Mouse (Mus musculus) hindbrain, embryonic 15.5 days (tissue): ENCODE results near the gene 2610507B11Rik. TPM values are rescaled to one million over a fixed set of nuclear protein-coding genes. Genes with fewer than 3 reads are reported as not detected.

Source experiments
- ATAC-seq: fragments of 200-750 bp; cut with Nextera tagmentation; 2 replicates; pipeline ENCODE4 v1.8.0; 2017; ENCODE audit warnings: low read depth, moderate number of reproducible peaks, moderate TSS enrichment; ENCODE audit not compliant: low FRiP score
- H3K27ac ChIP-seq: fragments of 300-500 bp; sonication (generic); replicated peaks from 2 replicates; pipeline ENCODE4 v1.5.1; 2015; ENCODE audit warnings: mild to moderate bottlenecking, inconsistent platforms
- H3K27me3 ChIP-seq: fragments of 300-500 bp; sonication (generic); 2 replicates; pipeline ENCODE4 v1.6.1; 2015; ENCODE audit warnings: control low read depth, inconsistent platforms
- H3K36me3 ChIP-seq: fragments of 300-500 bp; sonication (generic); 2 replicates; pipeline ENCODE4 v1.6.1; 2015; ENCODE audit warnings: control low read depth, inconsistent platforms
- H3K4me1 ChIP-seq: fragments of 300-500 bp; sonication (generic); replicated peaks from 2 replicates; pipeline ENCODE4 v1.6.1; 2015; ENCODE audit warnings: control low read depth, inconsistent platforms
- H3K4me2 ChIP-seq: fragments of 300-500 bp; sonication (generic); 2 replicates; pipeline ENCODE4 v1.6.1; 2015; ENCODE audit warnings: moderate library complexity, mild to moderate bottlenecking, inconsistent platforms
- H3K4me3 ChIP-seq: fragments of 300-500 bp; sonication (generic); 2 replicates; pipeline ENCODE4 v1.5.1; 2015; ENCODE audit warnings: mild to moderate bottlenecking, inconsistent platforms
- H3K9ac ChIP-seq: fragments of 300-500 bp; sonication (generic); 2 replicates; pipeline ENCODE4 v1.6.1; 2015; ENCODE audit warnings: inconsistent platforms
- H3K9me3 ChIP-seq: fragments of 300-500 bp; sonication (generic); 2 replicates; pipeline ENCODE4 v1.6.1; 2016; ENCODE audit warnings: control low read depth, inconsistent platforms
- WGBS: fragments of 180-500 bp; shearing (Covaris S2); methylation state at CpG from one replicate; pipeline ENCODE4 v1.1.7; 2015; 5-methylcytosine and 5-hydroxymethylcytosine counted together
- polyA plus RNA-seq: library from polyadenylated mRNA; unstranded; fragments of >200 nt; fragmentation: Nextera tagmentation; extraction: Ambion mirVana; gene quantifications from 2 replicates; pipeline ENCODE4 v1.2.1, GENCODE M21; 2015

Gene 2610507B11Rik
- polyA plus RNA-seq, 1 experiment from 2014 or later = 50.9 TPM

DNA sequence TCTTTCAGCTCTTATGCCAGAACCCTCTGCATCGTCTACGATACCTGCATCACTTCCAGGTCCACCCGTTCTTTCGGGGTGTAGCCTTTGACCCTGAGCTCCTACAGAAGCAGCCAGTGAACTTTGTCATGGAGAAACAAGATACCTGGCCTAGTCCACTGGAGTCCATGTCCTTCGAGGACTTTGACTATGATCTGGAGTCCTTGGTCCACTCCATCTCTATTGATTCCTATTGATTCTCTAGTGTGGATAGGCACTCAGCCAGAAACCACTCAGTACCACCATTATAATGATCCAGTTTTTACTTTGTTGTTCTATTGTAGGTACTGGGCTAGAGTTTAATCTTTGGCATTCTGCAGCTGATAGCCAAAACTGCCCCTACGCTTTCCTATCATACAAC is 33.0 kb downstream of the 2610507B11Rik start:
- no peak overlapping the region for H3K4me2 ChIP-seq
- H3K4me3 ChIP-seq = no peak overlapping the region
- H3K36me3 ChIP-seq = peaks cover 28% of the 10 kb centered on the region
- H3K27ac ChIP-seq = no peak overlapping the region
- H3K9ac ChIP-seq = no peak overlapping the region
- no peaks in the 10 kb centered on the region for H3K9me3 ChIP-seq
- no peaks in the 10 kb centered on the region for H3K27me3 ChIP-seq
- 95% methylated on average over 6 of the region's 6 CpGs for WGBS
- ATAC-seq = no peak
- no peaks in the 10 kb centered on the region for H3K4me1 ChIP-seq

GRCm38 (mm10) chr11:78300917-78301316 is 39.4 kb downstream of the 2610507B11Rik start:
- Histone ChIP-seq H3K27ac (peak overlapping the region; percentile 68), H3K27me3 (no peaks in the 10 kb centered on the region), H3K36me3 (no peaks in the 10 kb centered on the region), H3K9ac (peak overlapping the region; percentile 56), H3K4me1 (peaks cover 12% of the 10 kb centered on the region), H3K4me2 (peak overlapping the region; percentile 100), H3K4me3 (peak overlapping the region; percentile 64), H3K9me3 (no peaks in the 10 kb centered on the region)
- WGBS = 74% methylated on average over 7 of the region's 7 CpGs
- no peak for ATAC-seq

GRCm38 (mm10) chr11:78301357-78302084 is 40.0 kb downstream of the 2610507B11Rik start, which contains the start of gene Spag5:
Gene Spag5, plus strand, starts transcription at chr11:78301529.
- ATAC-seq = peak; percentile 99
- peak within 1 kb of the TSS; percentile 100 for H3K4me2 ChIP-seq
- peak within 1 kb of the TSS; percentile 68 for H3K27ac ChIP-seq
- peaks cover 12% of the 10 kb centered on the region for H3K4me1 ChIP-seq
- H3K27me3 ChIP-seq = no peaks in the 10 kb centered on the region
- no peaks in the 10 kb centered on the region for H3K9me3 ChIP-seq
- under 1% methylated on average over 49 of the region's 49 CpGs for WGBS
- no peaks in the 10 kb centered on the region for H3K36me3 ChIP-seq
- H3K4me3 ChIP-seq = peak within 1 kb of the TSS; percentile 64
- peak within 1 kb of the TSS; percentile 56 for H3K9ac ChIP-seq

GRCm38 (mm10) chr11:78305272-78305671 is 43.7 kb downstream of the 2610507B11Rik start:
- WGBS = 94% methylated on average over 4 of the region's 4 CpGs

DNA sequence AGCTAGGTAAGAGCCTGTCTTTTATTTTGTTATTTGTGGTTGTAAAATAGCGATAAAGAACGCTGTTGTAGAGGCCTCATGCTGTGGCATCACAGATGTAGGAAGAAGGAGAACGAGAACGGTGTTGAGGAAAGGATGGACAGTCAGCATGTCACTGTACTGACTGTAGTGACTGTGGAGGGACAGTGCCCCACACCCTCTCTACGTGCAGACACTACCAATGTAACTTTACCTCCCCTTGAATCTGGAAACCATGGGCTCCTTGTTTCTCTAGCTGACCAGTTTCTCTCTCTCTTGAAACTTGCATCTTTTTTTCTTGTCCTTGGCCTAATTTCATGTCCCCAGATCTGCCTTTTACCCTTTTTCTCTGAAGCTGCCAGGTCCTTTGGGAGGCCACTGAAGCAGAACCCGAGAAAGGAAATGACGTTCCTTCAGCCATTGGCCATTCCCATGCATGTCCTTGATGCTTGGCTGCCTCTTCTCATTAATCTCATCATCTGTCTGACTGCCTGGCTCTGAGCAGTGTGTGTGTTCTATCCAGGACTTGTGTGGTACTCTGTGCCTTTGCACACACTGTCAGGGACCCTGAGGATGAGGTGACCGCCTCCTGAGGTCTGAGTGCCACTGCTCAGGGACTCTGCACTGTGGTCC is 49.4 kb downstream of the 2610507B11Rik start:
- Histone ChIP-seq H3K9ac (no peak overlapping the region), H3K27ac (no peak overlapping the region), H3K36me3 (peaks cover 2% of the 10 kb centered on the region; the same call in 1 of the 2 replicates), H3K27me3 (no peaks in the 10 kb centered on the region), H3K9me3 (no peaks in the 10 kb centered on the region), H3K4me3 (no peak overlapping the region), H3K4me2 (no peak overlapping the region), H3K4me1 (no peaks in the 10 kb centered on the region)
- WGBS = 75% methylated on average over 8 of the region's 8 CpGs
- 0 out of 2 replicates have a peak, but pooled peaks have one; percentile 27 for ATAC-seq

More at GRCm38 (mm10) chr11:78305272-78305671, 43.7 kb downstream of the 2610507B11Rik start:
- no peak overlapping the region for H3K4me3 ChIP-seq
- H3K4me1 ChIP-seq = peaks cover 12% of the 10 kb centered on the region
- no peak overlapping the region for H3K4me2 ChIP-seq
- H3K27me3 ChIP-seq = no peaks in the 10 kb centered on the region
- no peak overlapping the region for H3K27ac ChIP-seq
- H3K36me3 ChIP-seq = no peaks in the 10 kb centered on the region
- no peak overlapping the region for H3K9ac ChIP-seq
- no peaks in the 10 kb centered on the region for H3K9me3 ChIP-seq
- ATAC-seq = no peak

GRCm38 (mm10) chr11:78313662-78314061 is 52.1 kb downstream of the 2610507B11Rik start:
- H3K36me3 ChIP-seq = peaks cover 2% of the 10 kb centered on the region; the same call in 1 of the 2 replicates
- no peak overlapping the region for H3K9ac ChIP-seq
- H3K4me3 ChIP-seq = no peak overlapping the region
- H3K4me1 ChIP-seq = no peaks in the 10 kb centered on the region
- H3K27ac ChIP-seq = no peak overlapping the region
- H3K27me3 ChIP-seq = no peaks in the 10 kb centered on the region
- WGBS = 98% methylated on average over 2 of the region's 2 CpGs
- H3K9me3 ChIP-seq = no peaks in the 10 kb centered on the region
- ATAC-seq = no peak
- no peak overlapping the region for H3K4me2 ChIP-seq

- H3K4me3 ChIP-seq = no peak overlapping the region
- WGBS = 80% methylated on average over 2 of the region's 2 CpGs
- no peaks in the 10 kb centered on the region for H3K9me3 ChIP-seq
- H3K27ac ChIP-seq = peak overlapping the region; percentile 57; the same call in 1 of the 2 replicates
- no peaks in the 10 kb centered on the region for H3K27me3 ChIP-seq
- H3K4me2 ChIP-seq = no peak overlapping the region
- H3K9ac ChIP-seq = no peak overlapping the region
- peaks cover 2% of the 10 kb centered on the region; the same call in 1 of the 2 replicates for H3K36me3 ChIP-seq
- ATAC-seq = no peak
- peaks cover 16% of the 10 kb centered on the region for H3K4me1 ChIP-seq
These were observed 56.9 kb downstream of the 2610507B11Rik start for GRCm38 (mm10) chr11:78318411-78318810.

DNA sequence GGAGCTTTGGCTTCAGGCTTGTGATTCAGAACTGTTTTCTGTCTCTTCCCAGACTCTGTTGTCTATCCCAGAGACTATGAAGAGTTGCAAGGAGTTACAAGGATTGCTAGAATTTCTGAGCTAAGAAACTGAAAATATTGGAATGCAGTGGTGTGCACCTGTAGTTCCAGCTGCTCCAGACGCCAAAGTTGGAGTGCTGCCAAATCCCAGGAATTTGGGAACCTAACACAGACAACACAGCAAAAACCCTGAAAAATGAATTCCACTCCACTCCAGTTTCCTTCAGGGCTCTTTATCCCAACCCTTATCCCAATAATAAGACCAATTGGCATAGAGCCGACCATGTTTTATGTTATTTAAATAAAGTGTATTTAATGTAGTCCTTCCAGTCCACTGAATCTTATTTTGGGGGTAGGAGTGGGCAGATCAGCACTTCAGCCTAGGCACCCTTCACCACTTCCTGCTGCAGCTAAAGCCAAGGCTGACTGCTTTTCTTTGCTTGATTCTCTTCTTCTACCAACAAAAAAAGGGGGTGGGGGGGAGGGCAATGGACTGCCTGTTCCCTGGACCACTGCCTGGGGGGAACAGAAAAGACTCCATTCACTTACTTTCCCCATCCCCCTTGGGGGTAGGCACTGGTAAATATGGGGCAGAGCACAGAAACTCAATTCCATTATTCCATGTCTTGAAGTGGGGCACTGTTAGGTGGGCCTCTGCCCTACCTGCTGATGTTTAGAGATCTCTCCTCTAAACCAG is 60.7 kb downstream of the 2610507B11Rik start:
- peak overlapping the region; percentile 6; the same call in 1 of the 2 replicates for H3K9ac ChIP-seq

GRCm38 (mm10) chr11:78322860-78323259 is 61.3 kb downstream of the 2610507B11Rik start, which contains the start of gene Aldoc:
Gene Aldoc, plus strand, starts transcription at chr11:78322968.
- H3K27me3 ChIP-seq = no peaks in the 10 kb centered on the region
- H3K27ac ChIP-seq = peak within 1 kb of the TSS; percentile 80
- H3K9ac ChIP-seq = peak within 1 kb of the TSS; percentile 6
- 8% methylated on average over 15 of the region's 15 CpGs for WGBS
- H3K4me1 ChIP-seq = peaks cover 28% of the 10 kb centered on the region
- no peaks in the 10 kb centered on the region for H3K9me3 ChIP-seq
- no peaks in the 10 kb centered on the region for H3K36me3 ChIP-seq
- H3K4me3 ChIP-seq = peak within 1 kb of the TSS; percentile 35
- peak; percentile 85 for ATAC-seq
- peak within 1 kb of the TSS; percentile 50 for H3K4me2 ChIP-seq

More for the DNA sequence above, 60.7 kb downstream of the 2610507B11Rik start:
- Histone ChIP-seq H3K4me3 (peak overlapping the region; percentile 35), H3K27me3 (no peaks in the 10 kb centered on the region), H3K4me1 (peaks cover 28% of the 10 kb centered on the region), H3K4me2 (peak overlapping the region; percentile 50), H3K36me3 (no peaks in the 10 kb centered on the region), H3K27ac (peak overlapping the region; percentile 80), H3K9me3 (no peaks in the 10 kb centered on the region)
- peak; percentile 67 for ATAC-seq
- WGBS = 55% methylated on average over 2 of the region's 2 CpGs

DNA sequence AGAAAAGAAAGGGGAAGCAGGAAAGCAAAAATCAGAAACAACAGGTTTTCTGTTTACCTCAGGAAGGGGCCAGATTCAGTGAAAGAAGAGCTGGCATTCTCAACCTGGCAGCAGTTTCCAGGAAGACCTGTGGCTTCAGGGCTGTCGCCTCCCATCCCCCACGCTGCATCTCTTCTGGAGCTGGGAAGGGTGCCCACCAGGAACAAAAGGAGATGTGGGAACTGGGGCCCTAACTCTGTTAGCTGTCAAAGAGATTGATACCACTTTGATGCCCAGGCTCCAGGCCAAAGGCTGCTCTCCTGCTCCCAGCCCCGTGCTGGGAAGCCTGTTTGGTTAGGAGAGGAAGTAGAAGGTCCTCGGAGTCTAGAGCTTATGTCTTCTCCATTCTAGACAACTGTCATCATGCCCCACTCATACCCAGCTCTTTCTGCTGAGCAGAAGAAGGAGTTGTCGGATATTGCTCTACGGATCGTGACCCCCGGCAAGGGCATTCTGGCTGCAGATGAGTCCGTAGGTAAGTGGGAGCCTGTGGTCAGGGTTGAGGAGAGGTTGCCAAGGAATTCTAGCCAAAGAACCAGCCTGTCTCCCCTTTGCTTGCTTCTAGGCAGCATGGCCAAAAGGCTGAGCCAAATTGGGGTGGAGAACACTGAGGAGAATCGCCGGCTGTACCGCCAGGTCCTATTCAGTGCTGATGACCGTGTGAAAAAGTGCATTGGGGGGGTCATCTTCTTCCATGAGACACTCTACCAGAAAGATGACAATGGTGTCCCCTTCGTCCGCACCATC is 62.6 kb downstream of the 2610507B11Rik start:
- Histone ChIP-seq H3K27ac (peak overlapping the region; percentile 80), H3K4me1 (peaks cover 32% of the 10 kb centered on the region), H3K4me3 (peak overlapping the region; percentile 35), H3K4me2 (peak overlapping the region; percentile 50), H3K27me3 (no peaks in the 10 kb centered on the region), H3K36me3 (no peaks in the 10 kb centered on the region), H3K9me3 (no peaks in the 10 kb centered on the region), H3K9ac (no peak overlapping the region)
- WGBS = 75% methylated on average over 15 of the region's 15 CpGs
- peak; percentile 62; the same call in 1 of the 2 replicates for ATAC-seq

GRCm38 (mm10) chr11:78324965-78325364 is 63.4 kb downstream of the 2610507B11Rik start:
- H3K27ac ChIP-seq = peak overlapping the region; percentile 80
- H3K4me2 ChIP-seq = peak overlapping the region; percentile 50
- WGBS = 92% methylated on average over 12 of the region's 12 CpGs
- H3K9me3 ChIP-seq = no peaks in the 10 kb centered on the region
- H3K4me1 ChIP-seq = peaks cover 38% of the 10 kb centered on the region
- peak overlapping the region; percentile 35 for H3K4me3 ChIP-seq
- H3K9ac ChIP-seq = no peak overlapping the region
- H3K27me3 ChIP-seq = no peaks in the 10 kb centered on the region
- no peaks in the 10 kb centered on the region for H3K36me3 ChIP-seq
- ATAC-seq = no peak
